Mouse (Mus musculus) thymus, adult 18-20 months (tissue): ENCODE measurements at regions not wholly inside any gene's neighbourhood (a gene's known extent, or its start where the extent isn't known, plus 50 kb on each side); places are given as distances from the start of the nearest gene placed in this dataset.
A peak's percentile ranks its signal among the peaks of the same experiment; 100 is the strongest.
"Not testable (repeated sequence)": the region's sequence is repeated elsewhere in the genome, so short reads cannot be mapped to it uniquely, and the experiment has no call there.

ENCODE experiments used
- DNase-seq, 2 experiments: peaks; one replicate each; pipeline ENCODE4 v3.0.0; 2022; ENCODE audit warnings: mixed read lengths in 2 of 2

DNA sequence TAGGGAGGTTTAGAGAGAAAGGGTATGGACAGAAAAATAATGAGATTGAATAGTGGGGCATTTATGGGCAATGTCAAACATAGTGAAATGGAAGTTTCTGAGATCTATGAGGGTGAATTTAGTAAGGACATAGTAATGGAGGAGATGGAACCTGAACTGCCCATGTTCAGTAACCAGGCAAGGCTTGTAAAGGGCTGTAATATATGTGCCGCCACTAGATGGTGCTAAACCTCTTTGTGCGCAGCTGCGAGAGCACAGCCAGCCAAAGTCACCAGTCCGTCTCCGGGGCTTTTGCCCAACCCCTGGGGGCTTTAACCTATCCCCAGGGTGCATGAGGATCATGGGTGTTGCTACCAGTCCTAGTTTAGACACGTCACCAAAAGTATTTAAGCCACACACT lies 77.7 kb upstream of the Vmn2r25 start:
- DNase-seq = not testable (repeated sequence)

GRCm38 (mm10) chr6:123937930-123938329 lies 84.7 kb upstream of the Vmn2r25 start:
- DNase-seq = no peak

DNA sequence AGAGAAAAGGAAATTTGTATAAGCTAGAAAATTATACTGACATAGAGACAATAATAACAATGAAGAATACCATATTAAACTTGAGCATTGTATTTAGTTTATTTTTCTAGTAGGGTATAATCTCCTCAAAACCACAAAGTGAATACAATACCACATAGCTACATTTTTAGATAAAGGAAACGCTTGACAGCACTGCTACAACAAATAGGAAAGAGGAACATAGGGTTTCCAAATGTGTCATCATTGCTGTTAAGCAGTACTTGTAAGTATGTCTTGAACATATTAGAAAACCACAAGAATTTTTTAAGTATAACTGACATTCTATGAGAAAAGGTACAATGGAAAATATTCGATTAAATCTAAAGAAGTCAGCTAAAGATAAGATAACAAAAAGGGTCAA lies 63.0 kb upstream of the Vmn2r26 start:
- DNase-seq = no peak

- DNase-seq = peak in 1 of 2 experiments; percentile 6
These were observed 53.2 kb upstream of the Vmn2r26 start for GRCm38 (mm10) chr6:123971180-123971579.
